Mouse (Mus musculus): ENCODE data around the gene Tmem143. TPM values are rescaled to one million over a fixed set of nuclear protein-coding genes. Genes with fewer than 3 reads are reported as not detected.

The Tmem143 gene
- total and polyA plus RNA-seq, 3 experiments = 8.8 to 14.6 (median 14.2) TPM

- Histone ChIP-seq H3K27me3 (replicated peaks) (peaks cover 46% of the 10 kb centered on the region), H3K4me3 (replicated peaks in 1 of 3; ENCODE audit: low read depth in 2 of 3, low read length in 2 of 3, poor library complexity in 1 of 3) (no peak overlapping the region), H3K9me3 (replicated peaks; ENCODE audit: low read length) (peaks cover 6% of the 10 kb centered on the region), H3K36me3 (replicated peaks in 1 of 2; ENCODE audit: control insufficient read depth in 1 of 2, insufficient read depth in 1 of 2, low read length in 1 of 2) (peaks cover 0 to 2% of the 10 kb centered on the region in 2 experiments), H3K79me2 (replicated peaks; ENCODE audit: control insufficient read depth, extremely low read depth, insufficient read depth, poor library complexity, severe bottlenecking) (peaks cover 14% of the 10 kb centered on the region; the same call in 1 of the 2 replicates), H3K9ac (ENCODE audit: insufficient read depth, low read depth) (no peak overlapping the region), H3K4me1 (ENCODE audit: control insufficient read depth in 1 of 2, insufficient read depth in 2 of 2) (peaks cover 12% of the 10 kb centered on the region in 2 experiments), H3K27ac (ENCODE audit: insufficient read depth, low read depth) (no peak overlapping the region), H3K4me2 (ENCODE audit: insufficient read depth, low read depth, poor library complexity, severe bottlenecking) (no peak overlapping the region)
- no peak for DNase-seq (ENCODE audit: extremely low read depth)
- TF ChIP-seq UBTF (IDR thresholded peaks at IDR 0.05; ENCODE audit: low read depth, low read length) (no peak), NRF1 (IDR thresholded peaks at IDR 0.05; ENCODE audit: low read depth, low read length) (peak; percentile 39; the same call in 1 of the 2 replicates)
- in situ Hi-C loops (cut with MboI; ENCODE audit: low pct_ligation_motif_present, low pct_unique_long_range_greater_than_20kb, low sequenced_read_pairs) = no loop called here
- dilution Hi-C loops (cut with MboI; ENCODE audit: extremely low pct_ligation_motif_present, extremely low pct_unique_long_range_greater_than_20kb, low sequenced_read_pairs) = no loop called here
Observed at GRCm38 (mm10) chr7:45869107-45869670, 27.6 kb upstream of the Tmem143 start.

- no peak for TF ChIP-seq NRF1 (IDR thresholded peaks at IDR 0.05; ENCODE audit: low read depth, low read length)
- TF ChIP-seq POLR2AphosphoS2 (IDR thresholded peaks at IDR 0.05; ENCODE audit: low read depth, low read length) = no peak
- no peak for TF ChIP-seq E2F4 (IDR thresholded peaks at IDR 0.05; ENCODE audit: insufficient replicate concordance, low read depth, low read length)
- TF ChIP-seq ZMIZ1 (IDR thresholded peaks at IDR 0.05; ENCODE audit: low read depth, low read length) = no peak
- no peak for TF ChIP-seq HCFC1 (IDR thresholded peaks at IDR 0.05; ENCODE audit: low read depth, low read length)
- TF ChIP-seq ETS1 (conservative IDR thresholded peaks at IDR 0.05; ENCODE audit: low read depth, low read length) = no peak
- TF ChIP-seq UBTF (IDR thresholded peaks at IDR 0.05; ENCODE audit: low read depth, low read length) = no peak
- TF ChIP-seq USF2 (conservative IDR thresholded peaks at IDR 0.05; ENCODE audit: low read depth, low read length) = no peak
- TF ChIP-seq MAX (IDR thresholded peaks at IDR 0.05; ENCODE audit: low read length) = no peak
- TF ChIP-seq JUN (IDR thresholded peaks at IDR 0.05; ENCODE audit: insufficient read depth, low read depth, low read length) = no peak
- TF ChIP-seq IRF4 (IDR thresholded peaks at IDR 0.05; ENCODE audit: low read depth, low read length) = no peak
- TF ChIP-seq KAT2A (IDR thresholded peaks at IDR 0.05; ENCODE audit: insufficient replicate concordance, low read length) = no peak
- TF ChIP-seq RAD21 (IDR thresholded peaks at IDR 0.05; ENCODE audit: low read depth, low read length) = no peak
- TF ChIP-seq GABPA (IDR thresholded peaks at IDR 0.05; ENCODE audit: insufficient replicate concordance, low read depth, low read length) = no peak
- no peak for TF ChIP-seq ZNF384 (IDR thresholded peaks at IDR 0.05; ENCODE audit: low read depth, low read length)
- Histone ChIP-seq H3K9me3 (replicated peaks; ENCODE audit: low read length) (peaks cover 6% of the 10 kb centered on the region), H3K79me2 (replicated peaks; ENCODE audit: control insufficient read depth, extremely low read depth, insufficient read depth, poor library complexity, severe bottlenecking) (peaks cover 20% of the 10 kb centered on the region), H3K9ac (ENCODE audit: insufficient read depth, low read depth) (no peak overlapping the region), H3K4me1 (ENCODE audit: control insufficient read depth in 1 of 2, insufficient read depth in 2 of 2) (peaks cover 15 to 18% of the 10 kb centered on the region in 2 experiments), H3K4me3 (replicated peaks in 1 of 3; ENCODE audit: low read depth in 2 of 3, low read length in 2 of 3, poor library complexity in 1 of 3) (no peak overlapping the region), H3K27ac (ENCODE audit: insufficient read depth, low read depth) (no peak overlapping the region), H3K27me3 (replicated peaks) (peaks cover 42% of the 10 kb centered on the region), H3K4me2 (ENCODE audit: insufficient read depth, low read depth, poor library complexity, severe bottlenecking) (peak overlapping the region; percentile 27; the same call in 1 of the 2 replicates), H3K36me3 (replicated peaks in 1 of 2; ENCODE audit: control insufficient read depth in 1 of 2, insufficient read depth in 1 of 2, low read length in 1 of 2) (peaks cover 3 to 7% of the 10 kb centered on the region in 2 experiments)
- dilution Hi-C loops (cut with MboI; ENCODE audit: extremely low pct_ligation_motif_present, extremely low pct_unique_long_range_greater_than_20kb, low sequenced_read_pairs) (no loop called here), in situ Hi-C loops (cut with MboI; ENCODE audit: low pct_ligation_motif_present, low pct_unique_long_range_greater_than_20kb, low sequenced_read_pairs) (loop anchor here (5.0 kb wide), 1 partner anchor 73 kb away; no protein-coding TSS in a partner anchor)
- DNase-seq (ENCODE audit: extremely low read depth) = no peak
Observed at GRCm38 (mm10) chr7:45869787-45870186, 27.0 kb upstream of the Tmem143 start.

Data from CH12.LX (cell line).